Mouse (Mus musculus): ENCODE data around the gene Ldhal6b.

DNA sequence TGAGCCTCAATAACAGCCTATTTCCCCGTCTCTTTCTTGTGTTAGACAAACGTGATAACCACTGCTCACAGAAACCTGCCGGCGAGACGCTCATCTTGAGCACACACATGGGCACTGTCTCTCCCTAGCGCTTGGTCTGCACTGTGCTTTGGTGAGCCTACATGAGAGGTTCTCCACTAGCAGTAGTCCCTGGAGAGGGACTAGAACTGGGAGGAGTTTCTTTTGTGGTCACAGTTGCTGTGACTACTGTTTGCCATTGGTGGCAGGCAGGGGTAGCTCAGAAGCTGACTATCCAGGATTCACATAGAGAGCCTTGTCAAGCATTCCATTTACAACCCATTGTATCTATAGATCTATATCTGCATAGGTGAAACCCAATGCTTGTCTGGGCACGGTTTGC is 5.8 kb downstream of the Ldhal6b start:
- TF ChIP-seq CTCF (IDR thresholded peaks at IDR 0.05; ENCODE audit: insufficient read depth, low read length) (no peak), POLR2A (IDR thresholded peaks at IDR 0.05; ENCODE audit: borderline replicate concordance, extremely low read depth, low read depth, low read length) (no peak)
